Mouse (Mus musculus) adipocyte (in vitro differentiated cells): ENCODE measurements around the gene Atp5j2.

ENCODE experiments used
- DNase-seq: peaks from one replicate; pipeline ENCODE4 v3.0.0-alpha.2; 2016; ENCODE audit warnings: low spot score

The Atp5j2 gene

GRCm38 (mm10) chr5:145201321-145201991 lies 9.6 kb upstream of the Atp5j2 start, which contains the start of gene Zkscan14:
Gene Zkscan14, minus strand, starts transcription at chr5:145201868.
- peak; percentile 90 for DNase-seq

GRCm38 (mm10) chr5:145200387-145200786 lies 8.5 kb upstream of the Atp5j2 start:
- DNase-seq: no peak

- DNase-seq: peak; percentile 89
Observed at GRCm38 (mm10) chr5:145190875-145191798, 725 bp downstream of the Atp5j2 start.

GRCm38 (mm10) chr5:145190373-145190772 lies 1.5 kb downstream of the Atp5j2 start:
- DNase-seq: peak; percentile 33

- no peak for DNase-seq
Observed at GRCm38 (mm10) chr5:145189416-145189815, 2.4 kb downstream of the Atp5j2 start.

GRCm38 (mm10) chr5:145185244-145185643 lies 6.6 kb downstream of the Atp5j2 start:
- DNase-seq: no peak

GRCm38 (mm10) chr5:145178461-145178980 lies 13.3 kb downstream of the Atp5j2 start:
- no peak for DNase-seq

GRCm38 (mm10) chr5:145167306-145167661 lies 24.6 kb downstream of the Atp5j2 start:
- peak; percentile 44 for DNase-seq

- peak; percentile 98 for DNase-seq
Observed at GRCm38 (mm10) chr5:145166536-145167305, 25.1 kb downstream of the Atp5j2 start, which contains the start of the genes Ptcd1 and Cpsf4. Gene Ptcd1, minus strand, starts transcription at chr5:145167108. Gene Cpsf4, plus strand, starts transcription at chr5:145167213.

GRCm38 (mm10) chr5:145165184-145165583 lies 26.7 kb downstream of the Atp5j2 start:
- no peak for DNase-seq

GRCm38 (mm10) chr5:145164710-145165109 lies 27.2 kb downstream of the Atp5j2 start:
- no peak for DNase-seq

GRCm38 (mm10) chr5:145161361-145161760 lies 30.5 kb downstream of the Atp5j2 start:
- no peak for DNase-seq

- DNase-seq: no peak
Observed at GRCm38 (mm10) chr5:145152690-145153089, 39.2 kb downstream of the Atp5j2 start.

- no peak for DNase-seq
Observed at GRCm38 (mm10) chr5:145149294-145149693, 42.6 kb downstream of the Atp5j2 start.

GRCm38 (mm10) chr5:145147748-145148147 lies 44.1 kb downstream of the Atp5j2 start:
- no peak for DNase-seq

- no peak for DNase-seq
Observed at GRCm38 (mm10) chr5:145140611-145141010, 51.3 kb downstream of the Atp5j2 start.

- peak; percentile 95 for DNase-seq
Observed at GRCm38 (mm10) chr5:145139571-145140519, 52.0 kb downstream of the Atp5j2 start, which contains the start of the genes Pdap1 and Bud31. Gene Pdap1, minus strand, starts transcription at chr5:145140238. Gene Bud31, plus strand, starts transcription at chr5:145140362.

GRCm38 (mm10) chr5:145138836-145139235 lies 53.0 kb downstream of the Atp5j2 start:
- DNase-seq: peak; percentile 69
